Mouse (Mus musculus) liver, adult 2 months (tissue): ENCODE data around the gene Gtf2h4. TPM values are rescaled to one million over a fixed set of nuclear protein-coding genes. Genes with fewer than 3 reads are reported as not detected.
A peak's percentile ranks its signal among the peaks of the same experiment; 100 is the strongest.

Source experiments
- DNase-seq: peaks from one replicate; pipeline ENCODE4 v3.0.0-alpha.2; 2011; ENCODE audit warnings: low read depth, low spot score; ENCODE audit errors: extremely low read depth
- H3K27ac ChIP-seq: fragments of 200-500 bp; replicated peaks from 2 replicates; pipeline ENCODE4 v1.5.1; 2012; ENCODE audit warnings: low read depth, mild to moderate bottlenecking, control low read depth, inconsistent platforms, low read length; ENCODE audit not compliant: insufficient read depth
- H3K27me3 ChIP-seq: fragments of 200-500 bp; 2 replicates; pipeline ENCODE4 v1.6.1; 2012; ENCODE audit warnings: mild to moderate bottlenecking, moderate library complexity, low read length, inconsistent platforms; ENCODE audit not compliant: control insufficient read depth, insufficient read depth
- H3K36me3 ChIP-seq: fragments of 200-500 bp; 2 replicates; pipeline ENCODE4 v1.6.1; 2012; ENCODE audit warnings: low read length, inconsistent platforms; ENCODE audit not compliant: control insufficient read depth, insufficient read depth
- H3K4me1 ChIP-seq: fragments of 200-500 bp; 2 replicates; pipeline ENCODE4 v1.6.1; 2011; ENCODE audit warnings: low read length; ENCODE audit not compliant: control insufficient read depth, insufficient read depth
- H3K4me3 ChIP-seq: fragments of 200-500 bp; 2 replicates; pipeline ENCODE4 v1.5.1; 2011; ENCODE audit warnings: low read depth, mild to moderate bottlenecking, control low read depth, low read length, moderate library complexity; ENCODE audit not compliant: insufficient read depth
- H3K79me2 ChIP-seq: fragments of 200-500 bp; 2 replicates; pipeline ENCODE4 v1.6.1; 2012; ENCODE audit warnings: inconsistent platforms, mild to moderate bottlenecking, low read length, moderate library complexity; ENCODE audit not compliant: control insufficient read depth, insufficient read depth
- H3K9ac ChIP-seq: fragments of 200-500 bp; 2 replicates; pipeline ENCODE4 v1.6.1; 2012; ENCODE audit warnings: low read depth, mild to moderate bottlenecking, control low read depth, inconsistent platforms, low read length
- CTCF ChIP-seq: fragments of 200-500 bp; IDR thresholded peaks from 2 replicates; pipeline ENCODE4 v1.5.1; 2011; ENCODE audit warnings: low read depth, low read length, control low read depth
- POLR2A ChIP-seq: fragments of 200-500 bp; IDR thresholded peaks from 2 replicates; pipeline ENCODE4 v1.6.1; 2011; ENCODE audit warnings: low read length, control low read depth; ENCODE audit not compliant: insufficient read depth; ENCODE audit errors: extremely low read depth
- WGBS: fragments of 180-500 bp; shearing (Covaris S2); methylation state at CpG from one replicate; pipeline ENCODE4 v1.1.7; 2018; 5-methylcytosine and 5-hydroxymethylcytosine counted together
- polyA plus RNA-seq: library from polyadenylated mRNA; depleted of rRNA; stranded (reverse); fragments of >200 nt; gene quantifications from 2 replicates; pipeline ENCODE4 v1.2.3, GENCODE M21; 2012
- total RNA-seq: library from RNA; depleted of rRNA; stranded (reverse); fragments of >200 nt; gene quantifications from 2 replicates; pipeline ENCODE4 v1.2.3, GENCODE M21; 2014

Gtf2h4 gene
- total and polyA plus RNA-seq, 2 experiments, result 17.4 to 29.8 TPM

DNA sequence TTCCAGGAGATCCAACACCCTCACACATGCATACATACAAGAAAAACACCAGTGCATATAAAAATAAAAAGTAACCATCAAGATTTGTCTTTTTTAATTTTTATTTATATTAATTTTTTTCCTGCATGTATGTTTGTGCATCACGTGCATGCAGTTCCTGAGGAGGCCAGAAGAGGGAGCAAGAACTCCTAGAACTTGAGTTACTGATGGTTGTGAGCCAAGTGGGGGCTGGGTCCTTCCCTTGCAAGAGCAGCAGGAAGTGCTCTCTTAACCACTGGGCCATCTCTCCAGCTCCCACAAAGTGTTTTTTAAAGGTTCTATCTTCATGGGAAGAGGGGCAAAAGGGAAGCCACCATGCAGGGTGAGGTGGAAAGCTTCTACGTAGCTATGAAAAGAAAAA is 21.8 kb upstream of the Gtf2h4 start:
- no peaks in the 10 kb centered on the region for H3K79me2 ChIP-seq
- H3K36me3 ChIP-seq, result no peaks in the 10 kb centered on the region
- H3K27me3 ChIP-seq, result peaks cover 2% of the 10 kb centered on the region; the same call in 1 of the 2 replicates
- no peak for DNase-seq
- TF ChIP-seq CTCF (peak; percentile 19; the same call in 1 of the 2 replicates), POLR2A (no peak)
- H3K27ac ChIP-seq, result no peak overlapping the region
- WGBS, result 92% methylated on average over 2 of the region's 2 CpGs
- H3K4me1 ChIP-seq, result no peaks in the 10 kb centered on the region; the same call in 1 of the 2 replicates
- H3K9ac ChIP-seq, result no peak overlapping the region
- H3K4me3 ChIP-seq, result no peak overlapping the region

GRCm38 (mm10) chr17:35693906-35694305 is 20.4 kb upstream of the Gtf2h4 start:
- peaks cover 3% of the 10 kb centered on the region; the same call in 1 of the 2 replicates for H3K27me3 ChIP-seq
- no peaks in the 10 kb centered on the region for H3K4me1 ChIP-seq
- H3K79me2 ChIP-seq, result no peaks in the 10 kb centered on the region
- no peak overlapping the region for H3K4me3 ChIP-seq
- 86% methylated on average over 5 of the region's 5 CpGs for WGBS
- TF ChIP-seq CTCF, result no peak
- no peak for TF ChIP-seq POLR2A
- H3K36me3 ChIP-seq, result no peaks in the 10 kb centered on the region
- no peak overlapping the region for H3K9ac ChIP-seq
- no peak for DNase-seq
- H3K27ac ChIP-seq, result no peak overlapping the region

- Histone ChIP-seq H3K27me3 (peaks cover 3% of the 10 kb centered on the region; the same call in 1 of the 2 replicates), H3K4me1 (no peaks in the 10 kb centered on the region), H3K79me2 (no peaks in the 10 kb centered on the region), H3K9ac (no peak overlapping the region), H3K4me3 (no peak overlapping the region), H3K27ac (no peak overlapping the region), H3K36me3 (no peaks in the 10 kb centered on the region)
- WGBS, result 77% methylated on average over 4 of the region's 4 CpGs
- DNase-seq, result no peak
- no peak for TF ChIP-seq CTCF
- no peak for TF ChIP-seq POLR2A
Measured at GRCm38 (mm10) chr17:35692368-35692767, 18.8 kb upstream of the Gtf2h4 start.

GRCm38 (mm10) chr17:35691811-35692210 is 18.3 kb upstream of the Gtf2h4 start:
- H3K9ac ChIP-seq, result no peak overlapping the region
- no peak overlapping the region for H3K27ac ChIP-seq
- H3K36me3 ChIP-seq, result no peaks in the 10 kb centered on the region
- H3K27me3 ChIP-seq, result peaks cover 3% of the 10 kb centered on the region; the same call in 1 of the 2 replicates
- no peak overlapping the region for H3K4me3 ChIP-seq
- TF ChIP-seq CTCF (no peak), POLR2A (no peak)
- no peaks in the 10 kb centered on the region for H3K79me2 ChIP-seq
- no peak for DNase-seq
- no peaks in the 10 kb centered on the region for H3K4me1 ChIP-seq
- 89% methylated on average over 4 of the region's 4 CpGs for WGBS

DNA sequence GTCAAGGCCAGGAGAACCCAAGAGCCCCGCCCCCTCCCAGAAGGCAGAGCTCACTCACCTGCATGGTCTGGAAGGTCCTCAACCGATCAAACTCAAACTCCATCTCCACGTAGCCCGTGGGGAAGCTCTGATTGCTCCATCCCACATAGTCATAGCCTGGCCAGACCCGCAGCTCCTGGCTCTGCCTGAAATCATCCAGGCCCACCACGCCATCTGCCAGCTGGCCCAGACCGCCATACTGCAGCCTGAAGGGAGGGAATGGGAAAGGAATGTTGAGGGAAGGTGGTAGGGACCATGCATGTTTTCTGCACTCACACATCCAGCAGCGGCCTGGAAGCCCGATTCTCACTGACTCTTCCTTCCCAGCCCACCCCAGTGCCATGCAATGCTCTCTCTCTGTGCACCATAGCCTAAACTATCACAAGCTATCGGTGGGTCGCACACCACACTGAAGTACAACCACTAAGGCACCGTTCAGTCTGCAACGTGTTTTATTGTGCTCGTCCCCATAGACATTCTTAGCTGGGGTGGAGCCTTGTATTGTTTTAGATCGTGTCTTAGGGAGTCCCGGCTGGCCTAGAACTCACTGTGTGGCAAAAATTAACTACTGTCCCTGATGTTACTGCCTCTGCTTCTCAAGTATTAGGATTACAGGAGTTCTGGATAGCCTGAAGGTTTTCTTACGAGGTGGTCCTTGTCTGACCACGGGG is 16.6 kb upstream of the Gtf2h4 start:
- Histone ChIP-seq H3K27me3 (peaks cover 3% of the 10 kb centered on the region; the same call in 1 of the 2 replicates), H3K4me3 (no peak overlapping the region), H3K4me1 (no peaks in the 10 kb centered on the region), H3K9ac (no peak overlapping the region), H3K27ac (no peak overlapping the region), H3K79me2 (no peaks in the 10 kb centered on the region), H3K36me3 (no peaks in the 10 kb centered on the region)
- DNase-seq, result no peak
- 92% methylated on average over 18 of the region's 18 CpGs for WGBS
- no peak for TF ChIP-seq CTCF
- TF ChIP-seq POLR2A, result no peak

- Histone ChIP-seq H3K4me3 (no peak overlapping the region), H3K27ac (no peak overlapping the region), H3K79me2 (no peaks in the 10 kb centered on the region), H3K9ac (no peak overlapping the region), H3K36me3 (no peaks in the 10 kb centered on the region), H3K27me3 (peaks cover 3% of the 10 kb centered on the region; the same call in 1 of the 2 replicates), H3K4me1 (no peaks in the 10 kb centered on the region)
- 86% methylated on average over 25 of the region's 25 CpGs for WGBS
- no peak for TF ChIP-seq CTCF
- TF ChIP-seq POLR2A, result no peak
- no peak for DNase-seq
Measured at GRCm38 (mm10) chr17:35688347-35689175, 15.0 kb upstream of the Gtf2h4 start.
